Mouse (Mus musculus) kidney, adult 2 months (tissue): ENCODE measurements at regions not wholly inside any gene's neighbourhood (a gene's known extent, or its start where the extent isn't known, plus 50 kb on each side); places are given as distances from the start of the nearest gene placed in this dataset.

Experiments used
- CTCF ChIP-seq: fragments of 200-500 bp; conservative IDR thresholded peaks from 2 replicates; pipeline ENCODE4 v1.5.1; 2011; ENCODE audit warnings: low read depth, mild to moderate bottlenecking, control low read depth, low read length, moderate library complexity, mixed read lengths; ENCODE audit not compliant: insufficient read depth, insufficient read length
- POLR2A ChIP-seq: fragments of 200-500 bp; IDR thresholded peaks from one replicate; pipeline ENCODE4 v1.6.1; 2011; ENCODE audit warnings: low read depth, low read length, control low read depth

GRCm38 (mm10) chr9:61310574-61310973 is 61.6 kb upstream of the Tle3 start:
- no peak for TF ChIP-seq CTCF
- TF ChIP-seq POLR2A: no peak
